Mouse (Mus musculus) MEL (cell line): ENCODE measurements at regions not wholly inside any gene's neighbourhood (a gene's known extent, or its start where the extent isn't known, plus 50 kb on each side); places are given as distances from the start of the nearest gene placed in this dataset.

Experiments used
- BHLHE40 ChIP-seq: IDR thresholded peaks from 2 replicates; pipeline ENCODE4 v1.6.1; 2012; ENCODE audit warnings: low read depth, mild to moderate bottlenecking, inconsistent platforms, low read length, improper control_type of control experiment, borderline replicate concordance
- CTCF ChIP-seq, 3 experiments: IDR thresholded peaks in 2 of 3; conservative IDR thresholded peaks in 1 of 3; 2 replicates each; pipeline ENCODE4 v1.5.1; 2011 to 2012; ENCODE audit warnings: low read length in 3 of 3, low read depth in 2 of 3, mild to moderate bottlenecking in 2 of 3, improper control_type of control experiment in 1 of 3, inconsistent platforms in 1 of 3, mixed read lengths in 1 of 3, moderate library complexity in 1 of 3; ENCODE audit not compliant: control insufficient read depth in 1 of 3, insufficient read depth in 1 of 3, poor library complexity in 1 of 3, severe bottlenecking in 1 of 3
- GATA1 ChIP-seq: IDR thresholded peaks from 2 replicates; pipeline ENCODE4 v1.6.1; 2011; ENCODE audit warnings: low read depth, low read length, improper control_type of control experiment
- MAX ChIP-seq: IDR thresholded peaks from 2 replicates; pipeline ENCODE4 v1.6.1; 2011; ENCODE audit warnings: low read length, improper control_type of control experiment
- POLR2A ChIP-seq, 2 experiments: IDR thresholded peaks; 2 replicates each; pipeline ENCODE4 v1.6.1; 2011 to 2012; ENCODE audit warnings: low read length in 2 of 2, mild to moderate bottlenecking in 2 of 2, control low read depth in 1 of 2, improper control_type of control experiment in 1 of 2, low read depth in 1 of 2, moderate library complexity in 1 of 2; ENCODE audit not compliant: control insufficient read depth in 1 of 2, insufficient read depth in 1 of 2, poor library complexity in 1 of 2
- RAD21 ChIP-seq: IDR thresholded peaks from 2 replicates; pipeline ENCODE4 v1.6.1; 2011; ENCODE audit warnings: mild to moderate bottlenecking, low read depth, low read length, improper control_type of control experiment
- RCOR1 ChIP-seq: IDR thresholded peaks from 2 replicates; pipeline ENCODE4 v1.6.1; 2012; ENCODE audit warnings: low read depth, mild to moderate bottlenecking, inconsistent platforms, low read length, improper control_type of control experiment
- TAL1 ChIP-seq: IDR thresholded peaks from 2 replicates; pipeline ENCODE4 v1.6.1; 2012; ENCODE audit warnings: mild to moderate bottlenecking, inconsistent platforms, low read length, moderate library complexity, mixed read lengths
- UBTF ChIP-seq: IDR thresholded peaks from 2 replicates; pipeline ENCODE4 v1.6.1; 2012; ENCODE audit warnings: low read depth, mild to moderate bottlenecking, inconsistent platforms, low read length, improper control_type of control experiment, moderate library complexity, borderline replicate concordance; ENCODE audit not compliant: insufficient read depth
- USF2 ChIP-seq, 2 experiments: IDR thresholded peaks; 2 replicates each; pipeline ENCODE4 v1.6.1; 2011 to 2012; ENCODE audit warnings: improper control_type of control experiment in 2 of 2, low read length in 2 of 2, borderline replicate concordance in 1 of 2, inconsistent platforms in 1 of 2, low read depth in 1 of 2, mild to moderate bottlenecking in 1 of 2; ENCODE audit not compliant: insufficient read depth in 1 of 2

- TF ChIP-seq CTCF (IDR thresholded peaks at IDR 0.05 in 2 of 3, conservative IDR thresholded peaks at IDR 0.05 in 1 of 3; ENCODE audit: control insufficient read depth in 1 of 3, insufficient read depth in 1 of 3, low read depth in 2 of 3, low read length in 3 of 3, poor library complexity in 1 of 3, severe bottlenecking in 1 of 3) = no peak
- no peak for TF ChIP-seq MAX
- no peak for TF ChIP-seq BHLHE40
- no peak for TF ChIP-seq POLR2A (IDR thresholded peaks at IDR 0.05; ENCODE audit: control insufficient read depth in 1 of 2, insufficient read depth in 1 of 2, low read depth in 1 of 2, low read length in 2 of 2, poor library complexity in 1 of 2)
- TF ChIP-seq RCOR1 = no peak
- no peak for TF ChIP-seq TAL1
- TF ChIP-seq GATA1 = no peak
- no peak for TF ChIP-seq USF2 (IDR thresholded peaks at IDR 0.05; ENCODE audit: borderline replicate concordance in 1 of 2, insufficient read depth in 1 of 2, low read depth in 1 of 2, low read length in 2 of 2)
- no peak for TF ChIP-seq UBTF
- no peak for TF ChIP-seq RAD21
Measured at GRCm38 (mm10) chr3:63563057-63563456, 79.4 kb upstream of the Gm34302 start.
